Mouse (Mus musculus): ENCODE measurements at regions not wholly inside any gene's neighbourhood (a gene's known extent, or its start where the extent isn't known, plus 50 kb on each side); places are given as distances from the start of the nearest gene placed in this dataset.
"Not testable (repeated sequence)": the region's sequence is repeated elsewhere in the genome, so short reads cannot be mapped to it uniquely, and the experiment has no call there.

DNA sequence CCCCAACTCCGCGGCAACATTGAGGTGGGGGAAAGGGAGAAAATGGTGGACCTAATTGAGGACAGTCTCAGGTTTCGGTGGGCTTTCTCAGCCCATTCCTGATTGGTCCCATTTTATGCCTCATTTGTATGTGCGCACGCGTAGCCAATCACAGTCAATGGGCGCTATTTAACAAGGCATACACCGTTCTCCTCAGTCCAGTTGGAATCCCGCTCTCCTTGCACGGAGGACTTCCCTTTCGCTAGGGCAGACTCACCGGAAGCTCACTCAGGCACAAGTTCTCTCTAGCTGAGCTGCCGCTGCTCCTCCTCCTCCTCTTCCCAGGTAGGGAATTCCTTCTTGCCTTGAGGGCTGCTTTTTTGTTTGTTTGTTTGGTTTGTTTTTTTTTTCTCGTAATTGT lies 193.9 kb downstream of the Tpra1 start:
- Histone ChIP-seq H3K4me3 (replicated peaks; ENCODE audit: extremely low read depth, low read depth, low read length) (no peak overlapping the region), H3K4me1 (ENCODE audit: control insufficient read depth, insufficient read depth, low read length) (no peaks in the 10 kb centered on the region)
- TF ChIP-seq CTCF (IDR thresholded peaks at IDR 0.05; ENCODE audit: insufficient read depth, low read length) (no peak), POLR2A (IDR thresholded peaks at IDR 0.05; ENCODE audit: borderline replicate concordance, extremely low read depth, low read depth, low read length) (no peak)
- WGBS: 94% methylated on average over 14 of the region's 14 CpGs
- no peak for DNase-seq

DNA sequence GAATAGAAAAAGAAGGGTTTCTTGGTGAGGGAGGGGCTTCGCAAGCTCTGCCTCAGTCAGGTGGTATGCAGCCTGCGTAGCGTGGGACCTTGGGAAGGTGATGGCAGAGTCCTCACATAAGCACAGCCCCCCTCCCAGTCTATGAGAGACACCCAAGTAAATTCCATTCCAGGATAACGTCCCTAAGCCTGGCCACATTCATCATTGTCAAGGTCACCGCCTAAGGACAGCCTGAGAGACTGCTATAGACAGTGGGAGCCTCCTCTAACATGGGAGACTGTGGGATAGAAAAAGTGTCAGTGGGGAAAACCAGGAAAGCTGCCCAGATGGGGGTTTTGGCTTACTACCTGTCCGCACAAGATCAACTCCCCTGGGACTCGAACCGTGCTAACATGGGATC lies 195.5 kb downstream of the Tpra1 start:
- TF ChIP-seq POLR2A (IDR thresholded peaks at IDR 0.05; ENCODE audit: borderline replicate concordance, extremely low read depth, low read depth, low read length) (no peak), CTCF (IDR thresholded peaks at IDR 0.05; ENCODE audit: insufficient read depth, low read length) (no peak)
- 75% methylated on average over 8 of the region's 8 CpGs for WGBS
- Histone ChIP-seq H3K4me3 (replicated peaks; ENCODE audit: extremely low read depth, low read depth, low read length) (no peak overlapping the region), H3K4me1 (ENCODE audit: control insufficient read depth, insufficient read depth, low read length) (no peaks in the 10 kb centered on the region)
- no peak for DNase-seq

DNA sequence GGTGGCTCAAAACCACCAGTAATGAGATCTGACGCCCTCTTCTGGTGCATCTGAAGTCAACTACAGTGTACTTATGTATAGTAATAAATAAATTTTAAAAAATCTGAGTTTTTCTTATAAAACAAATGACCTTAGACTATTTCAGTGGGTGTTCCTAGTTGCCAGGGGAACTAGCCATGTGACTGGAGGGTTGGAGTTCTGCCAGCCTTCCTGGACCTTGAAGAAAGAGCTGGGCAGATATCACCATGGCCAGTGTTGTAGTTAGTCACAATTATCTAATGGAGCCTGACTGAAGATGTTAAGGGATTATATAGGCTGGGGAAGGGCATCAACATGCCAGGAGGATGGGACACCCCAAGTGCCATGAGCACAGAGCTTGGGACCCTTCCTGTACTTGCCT lies 217.2 kb downstream of the Tpra1 start:
- H3K4me3 ChIP-seq (replicated peaks; ENCODE audit: extremely low read depth, low read depth, low read length): no peak overlapping the region
- 60% methylated on average over 1 of the region's 1 CpGs for WGBS
- no peak for DNase-seq

DNA sequence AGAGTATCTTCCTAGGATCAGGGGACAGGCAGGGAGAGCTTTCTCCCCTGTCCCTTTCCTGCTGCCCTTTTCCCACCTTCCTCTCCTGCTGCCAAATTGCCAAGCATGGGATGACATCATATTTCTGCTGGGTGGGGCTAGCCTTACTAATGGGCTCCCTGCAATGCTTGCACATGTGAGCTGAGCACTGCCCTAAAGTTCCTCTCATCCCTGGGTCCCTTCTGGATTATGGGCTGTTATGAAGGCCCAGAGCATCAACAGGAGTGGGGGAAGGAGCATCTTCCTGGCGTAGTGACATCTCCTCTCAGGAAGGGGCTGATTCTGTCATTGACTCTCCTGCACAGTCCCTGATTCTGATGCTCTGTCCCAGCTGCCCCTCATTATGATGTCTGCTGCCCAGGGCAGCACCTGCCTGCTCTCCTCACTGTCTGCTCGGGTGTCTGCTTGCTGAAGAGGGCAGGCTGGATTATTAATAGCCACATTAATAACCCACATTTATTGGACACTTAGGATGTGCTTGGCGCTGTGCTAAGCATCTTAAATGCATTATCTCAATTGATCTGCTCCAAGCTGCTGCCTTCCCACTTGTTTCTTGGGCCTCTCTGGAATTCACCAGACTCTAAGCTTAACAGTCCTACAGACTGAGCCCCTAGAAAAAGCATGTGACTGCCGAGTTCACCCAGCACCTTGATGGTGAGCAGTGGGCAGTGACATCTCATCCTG lies 219.1 kb downstream of the Tpra1 start:
- no peak overlapping the region for H3K4me3 ChIP-seq (replicated peaks; ENCODE audit: extremely low read depth, low read depth, low read length)
- DNase-seq: no peak
- H3K4me1 ChIP-seq (ENCODE audit: control insufficient read depth, insufficient read depth, low read length): no peaks in the 10 kb centered on the region
- TF ChIP-seq POLR2A (IDR thresholded peaks at IDR 0.05; ENCODE audit: borderline replicate concordance, extremely low read depth, low read depth, low read length): no peak
- TF ChIP-seq CTCF (IDR thresholded peaks at IDR 0.05; ENCODE audit: insufficient read depth, low read length): no peak
- 71% methylated on average over 4 of the region's 4 CpGs for WGBS

More for the DNA sequence above, 217.2 kb downstream of the Tpra1 start:
- no peaks in the 10 kb centered on the region for H3K4me1 ChIP-seq (ENCODE audit: control insufficient read depth, insufficient read depth, low read length)
- TF ChIP-seq CTCF (IDR thresholded peaks at IDR 0.05; ENCODE audit: insufficient read depth, low read length) (no peak), POLR2A (IDR thresholded peaks at IDR 0.05; ENCODE audit: borderline replicate concordance, extremely low read depth, low read depth, low read length) (no peak)

DNA sequence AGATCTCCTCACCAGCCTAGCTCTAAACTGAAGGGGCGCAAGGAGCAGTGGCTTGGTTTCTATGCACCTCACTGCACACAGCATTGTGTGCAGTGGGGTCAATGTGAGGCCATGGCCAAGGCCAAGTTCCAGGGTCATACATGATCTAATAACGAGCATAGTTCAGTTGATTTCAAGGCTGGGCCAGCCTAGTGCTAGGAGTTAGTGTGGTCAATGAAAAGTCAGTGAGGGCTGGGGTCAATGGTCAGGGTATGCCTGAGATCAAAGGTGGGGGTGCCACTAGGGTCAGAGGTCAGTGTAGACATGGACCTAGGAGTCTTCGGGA lies 219.7 kb downstream of the Tpra1 start:
- Histone ChIP-seq H3K4me1 (ENCODE audit: control insufficient read depth, insufficient read depth, low read length) (no peaks in the 10 kb centered on the region), H3K4me3 (replicated peaks; ENCODE audit: extremely low read depth, low read depth, low read length) (no peak overlapping the region)
- no peak for TF ChIP-seq POLR2A (IDR thresholded peaks at IDR 0.05; ENCODE audit: borderline replicate concordance, extremely low read depth, low read depth, low read length)
- no peak for TF ChIP-seq CTCF (IDR thresholded peaks at IDR 0.05; ENCODE audit: insufficient read depth, low read length)
- WGBS: 79% methylated on average over 3 of the region's 3 CpGs
- DNase-seq: no peak

DNA sequence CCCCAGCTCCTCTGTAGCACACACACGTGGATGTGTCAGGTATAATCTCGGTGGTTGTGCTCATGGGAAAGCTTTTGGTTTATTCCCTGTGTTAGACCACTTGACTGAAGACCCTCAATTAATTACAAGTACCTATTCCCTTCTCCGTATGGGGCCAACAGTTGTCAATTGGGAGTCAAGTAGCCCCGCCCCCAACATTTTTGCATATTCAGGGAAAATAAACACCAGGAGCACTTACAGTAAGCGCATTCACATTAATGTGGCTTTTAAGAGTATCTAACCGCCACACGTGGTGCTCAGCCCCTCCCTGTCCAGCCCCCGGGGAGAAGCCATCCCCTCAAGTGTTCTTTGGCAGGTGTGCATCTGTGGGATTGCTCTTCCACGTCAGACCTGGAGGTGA lies 223.9 kb downstream of the Tpra1 start:
- 59% methylated on average over 9 of the region's 9 CpGs for WGBS
- no peak for DNase-seq
- TF ChIP-seq POLR2A (IDR thresholded peaks at IDR 0.05; ENCODE audit: borderline replicate concordance, extremely low read depth, low read depth, low read length) (no peak), CTCF (IDR thresholded peaks at IDR 0.05; ENCODE audit: insufficient read depth, low read length) (no peak)
- Histone ChIP-seq H3K4me1 (ENCODE audit: control insufficient read depth, insufficient read depth, low read length) (no peaks in the 10 kb centered on the region), H3K4me3 (replicated peaks; ENCODE audit: extremely low read depth, low read depth, low read length) (no peak overlapping the region)

DNA sequence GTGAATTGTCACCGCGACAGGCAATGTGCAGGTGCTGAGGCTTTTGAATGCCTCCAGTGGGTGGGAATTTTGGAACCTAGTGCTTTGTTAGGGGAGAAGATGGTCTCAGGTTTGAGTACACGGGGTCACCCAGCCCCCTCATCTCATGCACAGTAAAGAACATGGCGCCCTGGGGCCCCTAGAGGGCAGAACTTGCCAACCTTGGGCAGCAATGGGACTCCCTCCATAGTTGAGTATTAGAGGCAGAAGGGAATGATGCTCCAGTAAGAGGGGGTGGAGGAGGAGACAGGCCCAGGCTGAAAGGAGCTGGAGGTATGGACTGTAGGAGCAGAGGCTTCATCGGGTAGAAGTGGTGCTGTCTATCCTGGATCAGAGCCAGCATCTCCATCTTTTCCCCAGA lies 226.1 kb downstream of the Tpra1 start:
- H3K4me3 ChIP-seq (replicated peaks; ENCODE audit: extremely low read depth, low read depth, low read length); DNase-seq; H3K4me1 ChIP-seq (ENCODE audit: control insufficient read depth, insufficient read depth, low read length): not testable (repeated sequence)
- 57% methylated on average over 5 of the region's 5 CpGs for WGBS

DNA sequence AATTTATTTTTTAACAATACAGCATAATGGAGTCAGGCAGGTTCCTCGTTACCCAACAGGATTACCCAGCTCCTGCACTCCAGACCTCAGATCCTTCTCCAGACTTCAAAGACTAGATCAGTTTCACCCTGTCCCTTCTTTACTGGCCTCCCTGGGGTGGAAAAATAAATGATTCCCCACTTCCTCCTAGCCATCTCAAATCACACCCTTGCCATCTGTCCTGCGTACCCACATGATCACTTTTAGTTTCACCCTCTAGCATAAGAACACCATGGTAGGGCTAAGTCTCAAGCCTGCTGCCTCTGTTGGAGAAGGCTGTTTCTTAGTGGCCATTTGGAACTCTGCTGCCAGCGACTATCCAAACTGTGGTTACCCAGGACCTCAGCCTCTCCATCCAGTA lies 222.0 kb downstream of the Plxna1 start:
- no peak for DNase-seq
- H3K4me3 ChIP-seq (replicated peaks; ENCODE audit: extremely low read depth, low read depth, low read length): no peak overlapping the region
- H3K4me1 ChIP-seq (ENCODE audit: control insufficient read depth, insufficient read depth, low read length): no peaks in the 10 kb centered on the region
- no peak for TF ChIP-seq POLR2A (IDR thresholded peaks at IDR 0.05; ENCODE audit: borderline replicate concordance, extremely low read depth, low read depth, low read length)
- no peak for TF ChIP-seq CTCF (IDR thresholded peaks at IDR 0.05; ENCODE audit: insufficient read depth, low read length)
- WGBS: 78% methylated on average over 3 of the region's 3 CpGs

DNA sequence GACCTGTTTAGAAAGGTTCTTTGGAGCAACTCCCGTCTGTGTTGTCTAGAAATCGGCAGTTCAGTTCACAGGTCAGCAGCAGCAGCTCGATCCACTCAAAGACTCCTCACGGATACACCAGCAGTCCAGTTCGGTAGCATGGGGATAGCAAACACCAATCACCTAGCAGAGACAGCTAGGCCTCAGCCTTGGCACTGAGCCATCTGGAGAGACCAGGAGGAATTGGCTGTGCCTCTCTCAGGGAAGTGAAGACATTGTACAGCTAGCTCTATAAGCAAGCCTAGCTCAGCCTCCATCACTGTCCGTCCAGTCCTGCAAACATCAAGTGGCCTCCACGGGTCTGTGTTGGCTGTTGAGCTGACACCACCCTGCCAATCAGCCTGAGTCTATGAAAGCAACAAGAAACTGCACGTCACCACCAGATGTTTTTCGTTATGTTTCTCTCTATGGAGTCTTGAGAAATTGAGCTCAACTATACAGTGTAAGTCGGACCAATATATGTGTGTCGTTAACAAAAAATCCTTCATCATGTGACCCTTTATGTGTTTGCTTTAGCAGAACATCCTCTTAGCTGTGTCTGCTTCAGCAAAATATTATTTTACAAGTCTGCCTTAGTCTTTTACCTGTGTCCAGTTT lies 209.3 kb downstream of the Plxna1 start:
- 67% methylated on average over 11 of the region's 11 CpGs for WGBS
- TF ChIP-seq POLR2A (IDR thresholded peaks at IDR 0.05; ENCODE audit: borderline replicate concordance, extremely low read depth, low read depth, low read length): no peak
- Histone ChIP-seq H3K4me1 (ENCODE audit: control insufficient read depth, insufficient read depth, low read length) (no peaks in the 10 kb centered on the region), H3K4me3 (replicated peaks; ENCODE audit: extremely low read depth, low read depth, low read length) (no peak overlapping the region)
- DNase-seq: no peak

DNA sequence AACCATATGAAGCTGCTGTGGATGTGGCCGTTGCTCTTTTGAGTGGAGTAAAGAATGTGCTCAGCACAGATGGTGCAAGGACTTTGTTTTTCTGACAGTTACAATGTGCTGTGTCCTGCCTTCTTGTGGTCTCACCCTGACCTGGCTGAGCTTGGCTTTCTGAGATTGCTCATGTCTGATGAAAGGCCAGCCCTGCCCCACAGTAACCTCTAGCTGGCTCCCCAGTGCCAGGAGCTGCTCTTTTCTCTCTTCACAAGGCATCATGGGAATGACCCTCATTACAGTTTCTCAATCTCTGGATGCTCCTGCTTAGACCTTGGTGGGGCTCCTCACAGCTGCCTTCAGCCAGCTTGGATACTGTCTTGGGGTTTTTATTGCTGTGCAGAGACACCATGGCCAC lies 204.9 kb downstream of the Plxna1 start:
- TF ChIP-seq CTCF (IDR thresholded peaks at IDR 0.05; ENCODE audit: insufficient read depth, low read length) (no peak), POLR2A (IDR thresholded peaks at IDR 0.05; ENCODE audit: borderline replicate concordance, extremely low read depth, low read depth, low read length) (no peak)
- H3K4me1 ChIP-seq (ENCODE audit: control insufficient read depth, insufficient read depth, low read length): no peaks in the 10 kb centered on the region
- no peak for DNase-seq
- H3K4me3 ChIP-seq (replicated peaks; ENCODE audit: extremely low read depth, low read depth, low read length): no peak overlapping the region
- 92% methylated on average over 1 of the region's 1 CpGs for WGBS
